Mouse (Mus musculus): ENCODE measurements around the gene Fbxo10. TPM values are rescaled to one million over a fixed set of nuclear protein-coding genes. Genes with fewer than 3 reads are reported as not detected.

Fbxo10 gene
- polyA plus RNA-seq (2015; fragmentation: Nextera tagmentation; extraction: Ambion mirVana), result 7.0 and 7.3 TPM in 2 replicates

DNA sequence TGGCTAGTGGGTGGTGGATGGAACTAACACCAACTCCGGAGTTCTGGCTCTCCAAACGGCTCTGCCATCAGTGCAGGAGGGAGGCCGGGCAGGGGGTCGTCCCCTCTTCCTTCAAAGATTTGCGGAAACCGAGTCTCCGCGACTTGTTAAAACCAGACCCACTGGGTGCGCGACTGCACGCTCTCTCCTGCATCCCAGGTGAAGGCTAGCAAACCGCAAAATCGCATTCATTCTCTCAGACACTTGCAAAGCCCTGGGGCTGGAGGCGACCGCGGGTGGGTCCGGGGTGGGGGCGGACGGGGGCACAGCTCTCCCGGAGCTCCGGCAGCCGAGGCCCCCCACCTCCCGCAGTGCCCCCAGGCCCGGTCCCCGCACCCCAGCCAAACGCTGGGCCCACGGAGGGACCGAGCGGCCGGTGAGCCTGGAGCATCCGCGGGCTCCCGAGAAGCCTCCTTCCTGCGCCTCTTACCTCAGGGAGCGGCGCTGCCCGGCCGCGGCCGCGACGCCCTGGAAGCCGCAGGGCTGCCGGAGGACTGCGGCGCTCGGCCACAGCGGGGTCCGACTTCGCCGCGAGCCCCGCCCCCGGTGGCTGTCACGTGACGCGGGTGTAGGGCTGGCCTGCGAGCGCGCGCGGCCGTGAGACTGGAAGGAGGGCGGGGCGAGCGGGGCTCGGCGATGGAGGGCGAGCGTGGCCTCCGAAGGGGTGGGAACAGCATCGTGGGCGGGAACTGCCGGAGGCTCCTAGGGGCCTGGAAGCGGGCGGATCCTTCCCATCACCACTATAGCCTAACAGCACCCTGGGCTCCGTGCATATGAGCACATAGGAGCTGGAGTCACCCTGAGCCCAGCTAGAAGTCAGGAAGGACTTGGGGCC lies at the start of gene Fbxo10:
Gene Fbxo10, minus strand, starts transcription at position 584 of the 874 bp plus-strand sequence.

DNA sequence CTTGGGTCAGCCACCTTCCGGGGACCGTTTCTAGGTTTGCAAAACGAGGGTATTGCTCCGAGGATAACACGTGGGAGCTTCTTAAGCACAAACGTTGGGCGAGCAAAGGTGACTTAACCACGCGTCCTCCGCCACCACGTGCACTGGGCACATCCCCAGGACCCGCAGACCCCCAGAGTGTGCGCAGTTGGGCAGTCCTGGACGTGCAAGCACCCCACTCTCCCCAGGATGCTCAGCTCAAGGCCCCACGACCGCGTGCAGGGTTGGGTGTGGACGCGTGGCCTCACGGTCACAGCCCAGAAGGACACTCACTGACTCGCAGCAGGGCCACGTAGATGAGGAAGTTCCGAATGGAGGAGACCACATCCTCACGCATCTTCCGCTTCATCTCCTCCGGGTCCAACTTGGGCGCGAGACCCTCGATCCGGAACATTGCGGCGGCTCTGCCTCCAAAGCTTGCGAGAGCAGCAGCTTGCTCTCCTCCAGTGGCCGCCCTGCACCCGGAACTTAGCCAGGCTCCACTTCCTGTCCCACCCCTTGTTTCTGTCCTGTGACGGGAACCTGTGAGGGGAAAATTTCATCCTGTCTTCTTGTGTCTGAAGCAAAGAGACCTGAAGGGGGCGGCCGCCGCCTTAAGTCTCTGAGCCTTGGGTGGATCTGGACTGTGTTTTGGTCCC lies 23.3 kb upstream of the Fbxo10 start, which contains the start of gene Tomm5:
Gene Tomm5, minus strand, starts transcription at position 514 of the 677 bp plus-strand sequence.

DNA sequence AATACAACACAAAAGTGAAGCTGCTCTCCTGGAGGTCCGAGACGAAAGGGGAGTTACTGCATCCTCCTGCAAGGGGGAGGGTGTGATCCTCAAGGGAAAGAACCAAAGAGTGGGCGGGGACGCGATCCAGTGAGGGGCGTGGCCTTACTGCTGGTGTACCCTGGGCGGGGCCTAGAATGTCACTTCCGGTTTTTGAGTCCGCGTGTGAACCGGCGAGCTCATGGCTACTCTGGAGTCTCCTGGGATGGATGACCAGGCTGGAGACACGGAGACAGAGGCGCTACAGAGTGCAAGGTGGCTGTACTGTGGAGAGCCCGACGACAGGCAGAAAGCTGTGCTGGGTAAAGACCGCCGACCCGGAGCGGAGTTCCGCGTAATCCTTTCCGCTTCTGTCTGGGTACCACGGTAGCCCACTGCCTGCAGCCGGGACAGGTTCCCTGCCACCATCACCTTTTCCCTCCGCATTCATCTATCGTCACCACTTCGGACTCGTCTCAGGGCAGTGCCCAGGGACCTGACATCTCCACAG lies 65.9 kb downstream of the Fbxo10 start, which contains the start of gene Polr1e:
Gene Polr1e, plus strand, starts transcription at position 132 of the 529 bp plus-strand sequence.

DNA sequence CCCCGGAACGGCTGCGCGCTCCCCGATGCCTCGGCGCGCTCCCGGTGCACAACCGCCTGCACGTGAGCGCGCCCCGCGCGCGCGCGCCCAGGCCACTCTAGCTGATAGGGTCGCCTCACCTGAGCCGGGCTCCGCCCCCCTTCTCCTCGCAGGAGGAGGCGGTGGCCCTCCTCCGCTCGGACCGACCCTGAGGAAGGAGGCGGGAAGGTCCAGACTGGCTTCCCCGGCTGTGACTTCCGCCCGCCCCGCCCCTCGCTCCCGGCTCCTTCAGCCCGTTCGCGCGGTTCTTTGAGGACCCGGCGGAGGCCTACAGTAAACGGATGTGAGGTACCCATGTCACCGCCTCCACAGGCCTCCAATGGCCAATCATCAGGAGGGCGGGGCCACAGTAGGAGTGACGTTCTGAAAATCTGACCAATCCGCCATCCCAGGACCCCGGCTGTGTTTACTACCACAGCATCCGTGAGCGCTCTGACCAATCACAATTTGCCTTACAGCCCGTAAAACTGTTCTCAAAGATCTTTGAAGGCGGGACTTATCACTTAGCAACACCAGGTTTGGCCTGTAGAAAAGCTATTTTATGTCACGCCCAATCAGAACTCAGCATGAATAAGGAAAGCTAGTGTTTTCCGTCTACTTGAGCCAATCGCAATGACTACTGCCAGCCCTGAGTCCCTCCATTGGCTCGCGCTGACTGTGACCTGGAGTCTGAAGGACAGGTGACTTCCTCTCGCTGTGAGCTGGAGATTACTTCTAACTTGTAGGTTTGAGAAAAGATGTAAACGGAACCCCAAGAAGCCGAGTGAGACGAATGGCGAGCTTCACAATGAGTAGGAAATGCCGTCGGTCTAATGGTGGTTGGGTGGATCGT lies 72.1 kb downstream of the Fbxo10 start, which contains the start of gene Zbtb5:
Gene Zbtb5, minus strand, starts transcription at position 308 of the 871 bp plus-strand sequence.

Other genes starting within 250 kb of the Fbxo10 start
- gene Grhpr, start 103.2 kb downstream of the Fbxo10 start, polyA plus RNA-seq (2015; fragmentation: Nextera tagmentation; extraction: Ambion mirVana), result 40.2 and 46.2 TPM in 2 replicates
- 5.7 and 7.2 TPM in 2 replicates for gene Zbtb5, start 72.2 kb downstream of the Fbxo10 start, polyA plus RNA-seq (2015; fragmentation: Nextera tagmentation; extraction: Ambion mirVana)
- gene Polr1e, start 66.0 kb downstream of the Fbxo10 start, polyA plus RNA-seq (2015; fragmentation: Nextera tagmentation; extraction: Ambion mirVana), result 13.9 and 14.6 TPM in 2 replicates
- 188 and 193 TPM in 2 replicates for gene Tomm5, start 23.5 kb upstream of the Fbxo10 start, polyA plus RNA-seq (2015; fragmentation: Nextera tagmentation; extraction: Ambion mirVana)
- gene Frmpd1, start 100.3 kb upstream of the Fbxo10 start, polyA plus RNA-seq (2015; fragmentation: Nextera tagmentation; extraction: Ambion mirVana), result 2.1 and 2.4 TPM in 2 replicates
- gene Trmt10b, start 212.5 kb upstream of the Fbxo10 start, polyA plus RNA-seq (2015; fragmentation: Nextera tagmentation; extraction: Ambion mirVana), result 6.5 and 7.4 TPM in 2 replicates

All from skeletal muscle tissue, postnatal 0 days (tissue).